In the genomic region with DNA sequence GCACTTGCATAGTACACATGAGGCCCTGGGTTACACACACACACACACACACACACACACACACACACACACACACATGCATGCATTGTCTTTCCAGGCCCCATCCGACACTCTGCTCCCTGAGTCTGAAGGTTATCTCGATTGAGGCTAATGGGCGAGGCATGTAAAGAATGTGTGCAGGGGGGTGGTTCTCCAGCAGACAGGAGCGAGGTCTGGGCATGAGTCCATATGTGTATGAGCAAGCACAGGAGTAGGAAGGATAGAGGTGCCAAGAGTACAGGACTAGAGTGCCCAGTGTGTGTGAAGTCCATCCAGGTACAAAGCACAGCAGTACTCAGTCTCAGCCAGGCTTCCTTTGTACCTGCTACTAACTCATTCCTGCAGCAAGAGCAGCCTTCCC, we compare ENCODE assay signal across 11 mouse cellular contexts.
DNase-seq lines count a peak whose midpoint lies in the region; ATAC-seq and TF ChIP-seq lines count a peak whose summit lies in the region.
"Had no signal": no experiment of that assay in that cellular context is flagged by ENCODE, and none has a peak within 500 bp of the region (broad histone marks: within the 10 kb centered on the region; RNA-seq: fewer than 3 reads in every experiment).

No protein-coding gene starts in this region.

- DNase-seq in heart, adult 2 months = peak in 1 of 2 experiments; percentile 51
- DNase-seq in heart, embryonic 10.5 days (ENCODE audit: low spot score) = no peak
- peak; percentile 10 to 25 for DNase-seq in cerebellum, adult 2 months
- peak; percentile 59 for DNase-seq in heart, postnatal 4 days
- peak; percentile 6 for DNase-seq in lung, postnatal 10 days
- no peak for DNase-seq in B cell, adult 2 months
- DNase-seq in left cerebral cortex, postnatal 14 days (ENCODE audit: low spot score in 2 of 2) = no peak
- DNase-seq: liver, embryonic 13.5 days had no signal

- no peak overlapping the region for H3K9ac ChIP-seq in heart, adult 2 months (ENCODE audit: low read depth, low read length)
- H3K9ac ChIP-seq: hindbrain, embryonic 15.5 days; liver, embryonic 13.5 days had no signal

- no peaks in the 10 kb centered on the region for H3K36me3 ChIP-seq in heart, adult 2 months (ENCODE audit: control insufficient read depth, insufficient read depth, low read length)
- no peaks in the 10 kb centered on the region for H3K36me3 ChIP-seq in heart, embryonic 10.5 days
- H3K36me3 ChIP-seq: hindbrain, embryonic 15.5 days; liver, embryonic 13.5 days had no signal

- TF ChIP-seq POLR2A in heart, adult 2 months (IDR thresholded peaks at IDR 0.05; ENCODE audit: insufficient read depth, low read depth, low read length) = no peak
- no peak for TF ChIP-seq POLR2A in cerebellum, adult 2 months (IDR thresholded peaks at IDR 0.05; ENCODE audit: borderline replicate concordance, insufficient read depth, low read length)

- ATAC-seq in inflammation-experienced regulatory T-cells, adult 6 months = no peak
- ATAC-seq: activated CD4-positive, CD25-positive, alpha-beta regulatory T cell, adult 4 months had no signal

- WGBS in heart, adult 2 months = 45% methylated on average over 4 of the region's 4 CpGs
- WGBS in heart, embryonic 10.5 days = 24% methylated on average over 4 of the region's 4 CpGs
- 41% methylated on average over 4 of the region's 4 CpGs for WGBS in cerebellum, adult 2 months

- no peaks in the 10 kb centered on the region for H3K27me3 ChIP-seq in heart, adult 2 months (ENCODE audit: control insufficient read depth, insufficient read depth, low read length)
- H3K27me3 ChIP-seq in heart, embryonic 10.5 days (ENCODE audit: insufficient read depth, poor library complexity, severe bottlenecking) = no peaks in the 10 kb centered on the region
- no peaks in the 10 kb centered on the region for H3K27me3 ChIP-seq in cerebellum, adult 2 months (ENCODE audit: control insufficient read depth, insufficient read depth, low read length)
- H3K27me3 ChIP-seq: hindbrain, embryonic 15.5 days; liver, embryonic 13.5 days had no signal

- TF ChIP-seq EP300 in heart, adult 2 months (IDR thresholded peaks at IDR 0.05; ENCODE audit: insufficient read depth, low read depth, low read length) = peak; percentile 39; the same call in 1 of the 2 replicates

- H3K9me3 ChIP-seq in heart, embryonic 10.5 days = no peaks in the 10 kb centered on the region
- H3K9me3 ChIP-seq: hindbrain, embryonic 15.5 days; liver, embryonic 13.5 days had no signal

- H3K4me1 ChIP-seq in heart, adult 2 months (ENCODE audit: control insufficient read depth, insufficient read depth, low read length) = no peaks in the 10 kb centered on the region
- H3K4me1 ChIP-seq in heart, embryonic 10.5 days = no peaks in the 10 kb centered on the region; the same call in 1 of the 2 replicates
- peaks cover 6% of the 10 kb centered on the region; the same call in 1 of the 2 replicates for H3K4me1 ChIP-seq in cerebellum, adult 2 months (ENCODE audit: control insufficient read depth, insufficient read depth, low read length)
- H3K4me1 ChIP-seq: hindbrain, embryonic 15.5 days; liver, embryonic 13.5 days had no signal

- H3K4me3 ChIP-seq in heart, adult 2 months = no peak overlapping the region
- H3K4me3 ChIP-seq in heart, embryonic 10.5 days = no peak overlapping the region
- H3K4me3 ChIP-seq in cerebellum, adult 2 months (replicated peaks; ENCODE audit: insufficient read depth, low read depth, low read length) = no peak overlapping the region
- H3K4me3 ChIP-seq: hindbrain, embryonic 15.5 days; liver, embryonic 13.5 days had no signal

- no peak for TF ChIP-seq CTCF in heart, adult 2 months (IDR thresholded peaks at IDR 0.05)
- TF ChIP-seq CTCF in cerebellum, adult 2 months (IDR thresholded peaks at IDR 0.05; ENCODE audit: borderline replicate concordance, insufficient read depth, low read depth, low read length) = no peak

- H3K27ac ChIP-seq in heart, adult 2 months = no peak overlapping the region
- no peak overlapping the region for H3K27ac ChIP-seq in heart, embryonic 10.5 days
- H3K27ac ChIP-seq in cerebellum, adult 2 months (ENCODE audit: insufficient read depth, low read length) = no peak overlapping the region
- H3K27ac ChIP-seq: hindbrain, embryonic 15.5 days; liver, embryonic 13.5 days had no signal

- intact Hi-C loops in heart, adult 2 months (cut with DNase I) = no loop called here
- intact Hi-C loops in left cerebral cortex, postnatal 14 days (cut with DNase I) = no loop called here

- no peaks in the 10 kb centered on the region for H3K79me2 ChIP-seq in heart, adult 2 months (replicated peaks; ENCODE audit: control insufficient read depth, insufficient read depth, low read length)

Comparison
In these comparisons a context has a peak if more than half of its experiments do, and no peak if none do; other contexts are left out.
1. DNase-seq: peak in cerebellum, adult 2 months (2 of 2), heart, postnatal 4 days (single experiment) and lung, postnatal 10 days (single experiment); none in heart, embryonic 10.5 days (single experiment), B cell, adult 2 months (0 of 2) and left cerebral cortex, postnatal 14 days (0 of 2).